Mouse (Mus musculus) midbrain, embryonic 14.5 days (tissue): ENCODE data around the gene M6pr. TPM values are rescaled to one million over a fixed set of nuclear protein-coding genes. Genes with fewer than 3 reads are reported as not detected.
A peak's percentile ranks its signal among the peaks of the same experiment; 100 is the strongest.
"Not testable (repeated sequence)": the region's sequence is repeated elsewhere in the genome, so short reads cannot be mapped to it uniquely, and the experiment has no call there.

Source experiments
- ATAC-seq: fragments of 200-750 bp; cut with Nextera tagmentation; 2 replicates; pipeline ENCODE4 v1.8.0; 2017; ENCODE audit warnings: moderate number of reproducible peaks, moderate library complexity; ENCODE audit not compliant: low FRiP score, low TSS enrichment
- DNase-seq: peaks from one replicate; pipeline ENCODE4 v3.0.0-alpha.2; 2015
- H3K27ac ChIP-seq: fragments of 300-500 bp; sonication (generic); replicated peaks from 2 replicates; pipeline ENCODE4 v1.5.1; 2014; ENCODE audit warnings: mild to moderate bottlenecking, low read depth, low read length, moderate library complexity
- H3K27me3 ChIP-seq: fragments of 300-500 bp; sonication (generic); 2 replicates; pipeline ENCODE4 v1.6.1; 2014; ENCODE audit warnings: low read length, control low read depth, mixed read lengths; ENCODE audit not compliant: control insufficient read depth, insufficient read depth
- H3K36me3 ChIP-seq: fragments of 300-500 bp; sonication (generic); 2 replicates; pipeline ENCODE4 v1.6.1; 2014; ENCODE audit warnings: low read length, control low read depth; ENCODE audit not compliant: control insufficient read depth, insufficient read depth
- H3K4me1 ChIP-seq: fragments of 300-500 bp; sonication (generic); 2 replicates; pipeline ENCODE4 v1.6.1; 2014; ENCODE audit warnings: mild to moderate bottlenecking, antibody characterized with exemption, low read length, control low read depth; ENCODE audit not compliant: control insufficient read depth, insufficient read depth
- H3K4me2 ChIP-seq: fragments of 300-500 bp; sonication (generic); 2 replicates; pipeline ENCODE4 v1.6.1; 2014; ENCODE audit warnings: mild to moderate bottlenecking, low read length, moderate library complexity
- H3K4me3 ChIP-seq: fragments of 300-500 bp; sonication (generic); replicated peaks from 2 replicates; pipeline ENCODE4 v1.5.1; 2014; ENCODE audit warnings: low read depth, low read length
- H3K9ac ChIP-seq: fragments of 300-500 bp; sonication (generic); replicated peaks from 2 replicates; pipeline ENCODE4 v1.6.1; 2014; ENCODE audit warnings: mild to moderate bottlenecking, low read length, moderate library complexity
- H3K9me3 ChIP-seq: fragments of 300-500 bp; sonication (generic); 2 replicates; pipeline ENCODE4 v1.6.1; 2016; ENCODE audit warnings: low read length, control low read depth, mixed read lengths; ENCODE audit not compliant: control insufficient read depth
- WGBS: fragments of 180-500 bp; shearing (Covaris S2); extraction: QIAGEN DNeasy Blood & Tissue Kit; methylation state at CpG from one replicate; pipeline ENCODE4 v1.1.7; 2014; 5-methylcytosine and 5-hydroxymethylcytosine counted together
- polyA plus RNA-seq: library from polyadenylated mRNA; unstranded; fragments of >200 nt; fragmentation: Nextera tagmentation; extraction: Ambion mirVana; gene quantifications from 2 replicates; pipeline ENCODE4 v1.2.1, GENCODE M21; 2014

The M6pr gene
- polyA plus RNA-seq, 1 experiment from 2014 or later = 60.9 TPM

- H3K9me3 ChIP-seq = no peaks in the 10 kb centered on the region
- peaks cover 5% of the 10 kb centered on the region for H3K36me3 ChIP-seq
- peak overlapping the region; percentile 97 for H3K27ac ChIP-seq
- no peaks in the 10 kb centered on the region for H3K27me3 ChIP-seq
- H3K9ac ChIP-seq = peak overlapping the region; percentile 77
- DNase-seq (peak; percentile 42), ATAC-seq (no peak)
- H3K4me3 ChIP-seq = peak overlapping the region; percentile 69
- peaks cover 23% of the 10 kb centered on the region for H3K4me1 ChIP-seq
- 37% methylated on average over 7 of the region's 7 CpGs for WGBS
- peak overlapping the region; percentile 51 for H3K4me2 ChIP-seq
Observed at GRCm38 (mm10) chr6:122341038-122341810, 32.7 kb downstream of the M6pr start.

GRCm38 (mm10) chr6:122342125-122342524 is 33.6 kb downstream of the M6pr start:
- H3K9me3 ChIP-seq = no peaks in the 10 kb centered on the region
- H3K4me3 ChIP-seq = no peak overlapping the region
- WGBS = 38% methylated on average over 5 of the region's 5 CpGs
- no peaks in the 10 kb centered on the region for H3K27me3 ChIP-seq
- no peak overlapping the region for H3K9ac ChIP-seq
- H3K4me2 ChIP-seq = no peak overlapping the region
- DNase-seq (no peak), ATAC-seq (no peak)
- no peak overlapping the region for H3K27ac ChIP-seq
- H3K4me1 ChIP-seq = peaks cover 23% of the 10 kb centered on the region
- no peaks in the 10 kb centered on the region for H3K36me3 ChIP-seq

GRCm38 (mm10) chr6:122343719-122344118 is 35.2 kb downstream of the M6pr start:
- H3K27me3 ChIP-seq = no peaks in the 10 kb centered on the region
- no peak overlapping the region for H3K4me2 ChIP-seq
- peaks cover 10% of the 10 kb centered on the region for H3K4me1 ChIP-seq
- 66% methylated on average over 10 of the region's 10 CpGs for WGBS
- DNase-seq (no peak), ATAC-seq (no peak)
- H3K4me3 ChIP-seq = no peak overlapping the region
- H3K27ac ChIP-seq = no peak overlapping the region
- H3K36me3 ChIP-seq = no peaks in the 10 kb centered on the region
- H3K9ac ChIP-seq = no peak overlapping the region
- H3K9me3 ChIP-seq = no peaks in the 10 kb centered on the region

GRCm38 (mm10) chr6:122344386-122345116 is 36.0 kb downstream of the M6pr start:
- WGBS = 47% methylated on average over 9 of the region's 9 CpGs
- no peaks in the 10 kb centered on the region for H3K9me3 ChIP-seq
- H3K9ac ChIP-seq = no peak overlapping the region
- no peak overlapping the region for H3K4me3 ChIP-seq
- no peak for DNase-seq
- no peak for ATAC-seq
- no peaks in the 10 kb centered on the region for H3K36me3 ChIP-seq
- H3K4me1 ChIP-seq = peaks cover 9% of the 10 kb centered on the region
- H3K27me3 ChIP-seq = no peaks in the 10 kb centered on the region
- no peak overlapping the region for H3K4me2 ChIP-seq
- no peak overlapping the region for H3K27ac ChIP-seq

- Histone ChIP-seq H3K9me3 (no peaks in the 10 kb centered on the region), H3K4me2 (no peak overlapping the region), H3K4me1 (peaks cover 9% of the 10 kb centered on the region), H3K27me3 (no peaks in the 10 kb centered on the region), H3K27ac (no peak overlapping the region; the same call in 1 of the 2 replicates), H3K36me3 (no peaks in the 10 kb centered on the region), H3K4me3 (no peak overlapping the region), H3K9ac (no peak overlapping the region)
- DNase-seq = no peak
- ATAC-seq = no peak
- 89% methylated on average over 6 of the region's 6 CpGs for WGBS
Observed at GRCm38 (mm10) chr6:122345731-122346130, 37.2 kb downstream of the M6pr start.

GRCm38 (mm10) chr6:122346399-122346798 is 37.9 kb downstream of the M6pr start:
- WGBS = 92% methylated on average over 7 of the region's 7 CpGs
- Histone ChIP-seq H3K36me3 (no peaks in the 10 kb centered on the region), H3K4me2 (no peak overlapping the region), H3K9me3 (no peaks in the 10 kb centered on the region), H3K9ac (no peak overlapping the region), H3K27me3 (no peaks in the 10 kb centered on the region), H3K4me1 (peaks cover 2% of the 10 kb centered on the region), H3K27ac (no peak overlapping the region), H3K4me3 (no peak overlapping the region)
- ATAC-seq (no peak), DNase-seq (no peak)

GRCm38 (mm10) chr6:122347326-122347725 is 38.8 kb downstream of the M6pr start:
- not testable (repeated sequence) for DNase-seq, ATAC-seq, H3K27me3 ChIP-seq, H3K4me3 ChIP-seq, H3K4me1 ChIP-seq, H3K9ac ChIP-seq, H3K27ac ChIP-seq, H3K9me3 ChIP-seq, H3K4me2 ChIP-seq, H3K36me3 ChIP-seq
- WGBS = 78% methylated on average over 1 of the region's 1 CpGs

- Histone ChIP-seq H3K9me3 (no peaks in the 10 kb centered on the region), H3K4me3 (no peak overlapping the region), H3K27me3 (no peaks in the 10 kb centered on the region), H3K4me1 (no peaks in the 10 kb centered on the region), H3K36me3 (no peaks in the 10 kb centered on the region), H3K4me2 (no peak overlapping the region), H3K27ac (no peak overlapping the region), H3K9ac (no peak overlapping the region)
- DNase-seq (no peak), ATAC-seq (no peak)
- 72% methylated on average over 9 of the region's 9 CpGs for WGBS
Observed at GRCm38 (mm10) chr6:122355909-122356308, 47.4 kb downstream of the M6pr start.

GRCm38 (mm10) chr6:122357089-122357488 is 48.6 kb downstream of the M6pr start:
- Histone ChIP-seq H3K27me3 (no peaks in the 10 kb centered on the region), H3K9me3 (no peaks in the 10 kb centered on the region), H3K27ac (no peak overlapping the region), H3K4me1 (no peaks in the 10 kb centered on the region), H3K4me2 (no peak overlapping the region), H3K9ac (no peak overlapping the region), H3K4me3 (no peak overlapping the region), H3K36me3 (no peaks in the 10 kb centered on the region)
- DNase-seq (no peak), ATAC-seq (no peak)
- 88% methylated on average over 1 of the region's 1 CpGs for WGBS
